Mouse (Mus musculus): Measurements from ENCODE around the gene Gm20538.

- TF ChIP-seq CTCF (IDR thresholded peaks at IDR 0.05; ENCODE audit: insufficient read depth, low read depth, low read length): no peak
- TF ChIP-seq POLR2A (IDR thresholded peaks at IDR 0.05; ENCODE audit: insufficient read depth, low read depth, low read length): no peak
These were observed 22.6 kb downstream of the Gm20538 start for GRCm38 (mm10) chr19:44530018-44530417.
